Mouse (Mus musculus) liver, embryonic 16.5 days (tissue): ENCODE data around the gene Tmem255b. TPM values are rescaled to one million over a fixed set of nuclear protein-coding genes. Genes with fewer than 3 reads are reported as not detected.

Experiments used
- ATAC-seq: fragments of 200-750 bp; cut with Nextera tagmentation; 2 replicates; pipeline ENCODE4 v1.8.0; 2017; ENCODE audit warnings: low read depth, mild to moderate bottlenecking, moderate number of reproducible peaks, moderate library complexity
- H3K27ac ChIP-seq: fragments of 300-500 bp; sonication (generic); 2 replicates; pipeline ENCODE4 v1.5.1; 2014; ENCODE audit warnings: mild to moderate bottlenecking, low read length
- H3K27me3 ChIP-seq: fragments of 300-500 bp; sonication (generic); 2 replicates; pipeline ENCODE4 v1.6.1; 2014; ENCODE audit warnings: low read depth, low read length, mixed read lengths; ENCODE audit not compliant: control insufficient read depth, insufficient read depth
- H3K36me3 ChIP-seq: fragments of 300-500 bp; sonication (generic); 2 replicates; pipeline ENCODE4 v1.6.1; 2014; ENCODE audit warnings: mild to moderate bottlenecking; ENCODE audit not compliant: control insufficient read depth, insufficient read depth
- H3K4me1 ChIP-seq: fragments of 300-500 bp; sonication (generic); 2 replicates; pipeline ENCODE4 v1.6.1; 2014; ENCODE audit warnings: low read depth, low read length, mixed read lengths; ENCODE audit not compliant: control insufficient read depth
- H3K4me2 ChIP-seq: fragments of 300-500 bp; sonication (generic); 2 replicates; pipeline ENCODE4 v1.6.1; 2014; ENCODE audit warnings: low read depth, low read length, mixed read lengths
- H3K4me3 ChIP-seq: fragments of 300-500 bp; sonication (generic); 2 replicates; pipeline ENCODE4 v1.5.1; 2014; ENCODE audit warnings: low read depth, mild to moderate bottlenecking, low read length
- H3K9ac ChIP-seq: fragments of 300-500 bp; sonication (generic); 2 replicates; pipeline ENCODE4 v1.6.1; 2014; ENCODE audit warnings: low read depth, low read length
- H3K9me3 ChIP-seq: fragments of 300-500 bp; sonication (generic); replicated peaks from 2 replicates; pipeline ENCODE4 v1.6.1; 2016; ENCODE audit warnings: low read length; ENCODE audit not compliant: control insufficient read depth
- WGBS: fragments of 180-500 bp; shearing (Covaris S2); extraction: QIAGEN DNeasy Blood & Tissue Kit; methylation state at CpG from one replicate; pipeline ENCODE4 v1.1.7; 2014; ENCODE audit not compliant: insufficient replicate concordance; 5-methylcytosine and 5-hydroxymethylcytosine counted together
- polyA plus RNA-seq: library from polyadenylated mRNA; unstranded; fragments of >200 nt; fragmentation: Nextera tagmentation; extraction: Ambion mirVana; gene quantifications from 2 replicates; pipeline ENCODE4 v1.2.1, GENCODE M21; 2015

Tmem255b gene
- polyA plus RNA-seq, 1 experiment from 2014 or later, result 0.12 TPM

DNA sequence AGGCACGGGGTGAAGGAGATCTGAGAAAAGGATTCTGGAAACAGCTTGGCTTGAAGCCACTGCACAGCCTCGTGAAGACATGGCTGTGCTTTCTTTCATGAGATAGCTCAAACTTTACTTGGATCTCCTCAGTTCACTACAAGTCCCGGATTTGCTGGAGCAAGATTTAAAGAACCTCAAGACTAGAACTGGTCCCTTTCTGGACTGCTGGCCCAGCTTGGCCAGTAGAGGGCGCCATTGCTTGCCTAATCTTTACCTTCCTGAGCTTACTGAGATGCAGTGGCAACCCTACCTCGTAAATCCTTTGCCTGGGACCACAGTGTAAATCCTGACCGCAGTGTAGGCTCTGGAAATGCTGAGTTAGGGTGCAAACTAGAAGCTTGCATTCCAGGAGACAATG, 23.4 kb upstream of the Tmem255b start:
- Histone ChIP-seq H3K9ac (no peak overlapping the region), H3K9me3 (no peaks in the 10 kb centered on the region)

DNA sequence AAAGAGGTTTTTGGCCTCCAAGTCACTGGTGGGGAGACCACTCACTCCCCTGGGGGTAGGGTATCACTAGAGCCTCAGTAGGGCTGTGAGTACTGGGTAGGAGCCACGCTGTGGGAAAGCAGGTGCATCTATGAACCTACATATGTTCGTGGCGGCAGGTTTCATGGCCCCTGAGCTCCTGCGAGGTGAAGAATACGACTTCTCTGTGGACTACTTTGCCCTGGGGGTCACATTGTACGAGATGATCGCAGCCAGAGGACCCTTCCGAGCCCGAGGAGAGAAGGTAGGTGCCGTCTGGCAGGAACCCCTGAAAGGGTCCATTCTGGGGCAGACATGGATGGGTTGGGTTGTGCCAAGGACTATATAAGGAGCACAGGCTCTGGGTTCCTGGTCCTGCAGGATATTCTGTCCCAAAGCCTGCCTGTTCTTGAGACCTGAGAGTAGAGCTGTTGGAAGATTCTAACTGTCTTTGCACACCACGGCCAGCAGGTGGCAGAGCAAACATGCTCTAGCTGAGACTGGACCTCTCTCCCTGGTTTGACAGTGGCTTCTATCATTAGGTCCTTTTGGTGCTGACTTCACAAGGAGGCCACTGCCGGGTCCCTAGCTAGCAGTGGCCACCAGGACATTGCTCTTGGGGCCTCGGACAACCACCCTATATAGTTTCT, 22.0 kb upstream of the Tmem255b start:
- Histone ChIP-seq H3K4me3 (no peak overlapping the region), H3K27me3 (no peaks in the 10 kb centered on the region; the same call in 1 of the 2 replicates), H3K36me3 (no peaks in the 10 kb centered on the region), H3K4me2 (no peak overlapping the region), H3K9ac (no peak overlapping the region), H3K9me3 (no peaks in the 10 kb centered on the region), H3K27ac (no peak overlapping the region), H3K4me1 (no peaks in the 10 kb centered on the region)
- WGBS, result 46% methylated on average over 13 of the region's 13 CpGs
- no peak for ATAC-seq

More for the DNA sequence above, 23.4 kb upstream of the Tmem255b start:
- H3K4me3 ChIP-seq, result no peak overlapping the region
- no peak overlapping the region for H3K4me2 ChIP-seq
- no peaks in the 10 kb centered on the region for H3K36me3 ChIP-seq
- no peaks in the 10 kb centered on the region; the same call in 1 of the 2 replicates for H3K27me3 ChIP-seq
- no peak for ATAC-seq
- H3K27ac ChIP-seq, result no peak overlapping the region
- 19% methylated on average over 6 of the region's 6 CpGs for WGBS
- no peaks in the 10 kb centered on the region for H3K4me1 ChIP-seq

DNA sequence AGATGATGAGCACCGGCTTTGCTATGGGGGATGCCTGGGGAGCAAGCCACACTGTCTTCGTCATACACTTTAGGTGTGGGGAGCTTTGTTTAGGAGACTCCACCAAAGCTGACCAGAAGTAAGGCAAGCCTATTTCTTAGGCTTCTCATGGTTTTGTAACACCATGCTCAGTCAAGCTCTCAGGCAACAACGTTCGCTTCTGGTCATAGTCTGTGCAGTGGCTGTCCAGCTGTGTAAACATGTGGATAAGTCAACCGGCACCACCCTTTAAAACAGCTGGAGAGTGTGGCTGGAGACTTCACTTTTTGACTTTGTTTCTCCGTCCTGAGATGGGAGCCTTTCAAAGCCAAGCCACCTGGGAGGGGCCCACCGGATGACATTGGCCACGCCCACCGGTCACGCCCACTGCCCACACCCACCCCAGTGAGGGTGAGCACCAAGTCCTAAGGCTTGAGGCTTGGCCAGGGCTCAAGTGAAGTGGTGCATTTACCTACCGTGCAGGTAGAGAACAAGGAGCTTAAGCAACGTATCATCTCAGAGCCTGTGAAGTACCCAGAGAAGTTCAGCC, 21.1 kb upstream of the Tmem255b start:
- Histone ChIP-seq H3K4me3 (no peak overlapping the region), H3K36me3 (no peaks in the 10 kb centered on the region), H3K27me3 (no peaks in the 10 kb centered on the region; the same call in 1 of the 2 replicates), H3K9me3 (no peaks in the 10 kb centered on the region), H3K4me1 (no peaks in the 10 kb centered on the region), H3K4me2 (no peak overlapping the region), H3K9ac (no peak overlapping the region), H3K27ac (no peak overlapping the region)
- 41% methylated on average over 12 of the region's 12 CpGs for WGBS
- no peak for ATAC-seq

DNA sequence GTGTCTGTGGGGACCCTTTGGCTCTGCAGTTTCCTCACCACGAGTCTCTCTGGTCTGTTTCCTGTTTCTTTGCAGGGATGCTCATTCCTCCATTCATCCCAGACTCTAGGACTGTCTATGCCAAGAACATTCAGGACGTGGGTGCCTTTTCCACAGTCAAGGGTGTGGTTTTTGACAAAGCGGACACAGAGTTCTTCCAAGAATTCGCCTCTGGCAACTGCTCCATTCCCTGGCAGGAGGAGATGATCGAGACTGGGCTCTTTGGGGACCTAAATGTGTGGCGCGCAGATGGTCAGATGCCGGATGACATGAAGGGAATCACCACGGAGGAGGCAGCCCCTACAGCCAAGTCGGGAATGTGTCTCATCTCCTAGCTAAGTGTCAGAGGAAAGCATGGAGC, 19.1 kb upstream of the Tmem255b start:
- H3K9me3 ChIP-seq, result no peaks in the 10 kb centered on the region
- ATAC-seq, result no peak
- 50% methylated on average over 10 of the region's 10 CpGs for WGBS

DNA sequence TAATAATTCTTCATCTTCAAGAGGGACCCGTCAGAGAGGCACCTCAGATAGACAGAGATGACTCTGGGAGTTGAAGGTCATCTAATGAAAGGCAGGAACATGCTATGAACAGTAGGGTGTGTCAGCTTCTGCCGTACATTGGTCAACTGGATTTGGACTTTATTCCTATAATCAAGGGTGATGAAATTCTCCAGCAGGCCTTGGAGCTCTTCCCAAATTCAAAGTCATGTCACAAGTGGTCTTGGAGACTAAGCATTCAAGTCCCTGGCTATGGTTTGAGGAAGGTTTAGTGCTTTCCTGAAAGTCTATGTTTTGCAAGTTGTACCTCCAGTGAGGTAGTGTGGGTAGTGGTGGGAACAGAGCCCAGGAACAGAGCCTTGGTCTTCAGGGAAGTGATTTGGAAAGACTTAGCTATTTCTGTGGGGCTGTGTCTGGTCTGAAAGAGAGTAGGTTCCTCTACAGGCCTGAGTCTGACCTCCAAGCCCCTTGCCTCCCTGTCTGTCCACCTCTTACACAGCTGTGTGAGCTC, 15.8 kb upstream of the Tmem255b start:
- 44% methylated on average over 2 of the region's 2 CpGs for WGBS
- Histone ChIP-seq H3K9me3 (no peaks in the 10 kb centered on the region), H3K9ac (no peak overlapping the region), H3K27ac (no peak overlapping the region), H3K36me3 (no peaks in the 10 kb centered on the region), H3K4me3 (no peak overlapping the region), H3K27me3 (no peaks in the 10 kb centered on the region), H3K4me2 (no peak overlapping the region), H3K4me1 (no peaks in the 10 kb centered on the region)
- no peak for ATAC-seq

More for the DNA sequence above, 19.1 kb upstream of the Tmem255b start:
- H3K27me3 ChIP-seq, result no peaks in the 10 kb centered on the region; the same call in 1 of the 2 replicates
- no peaks in the 10 kb centered on the region for H3K4me1 ChIP-seq
- H3K36me3 ChIP-seq, result no peaks in the 10 kb centered on the region
- H3K4me3 ChIP-seq, result no peak overlapping the region
- H3K9ac ChIP-seq, result no peak overlapping the region
- no peak overlapping the region for H3K27ac ChIP-seq
- H3K4me2 ChIP-seq, result no peak overlapping the region

DNA sequence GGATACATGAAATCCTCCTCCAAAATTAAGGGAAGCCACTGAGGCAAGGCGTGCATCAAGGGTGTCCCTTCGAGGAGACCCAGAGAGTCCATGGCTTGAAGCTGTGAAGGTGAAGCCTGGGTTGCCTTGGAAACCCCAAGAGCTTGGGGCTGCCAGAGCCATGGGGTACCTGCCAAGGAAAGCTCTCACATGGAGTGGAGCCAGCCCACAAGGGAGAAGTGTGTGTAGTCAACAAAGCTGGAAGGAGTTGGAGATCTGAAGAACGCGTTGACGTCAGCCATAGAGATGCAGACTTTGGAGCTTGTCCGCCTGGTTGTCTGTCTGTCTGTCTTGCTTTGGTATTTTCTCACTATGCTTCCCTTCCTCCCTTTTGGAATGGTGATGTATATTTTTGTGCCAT, 14.0 kb upstream of the Tmem255b start:
- no peak overlapping the region for H3K27ac ChIP-seq
- no peak for ATAC-seq
- no peak overlapping the region for H3K9ac ChIP-seq
- no peak overlapping the region for H3K4me3 ChIP-seq
- WGBS, result 74% methylated on average over 6 of the region's 6 CpGs
- no peaks in the 10 kb centered on the region for H3K4me1 ChIP-seq
- no peaks in the 10 kb centered on the region for H3K9me3 ChIP-seq
- H3K27me3 ChIP-seq, result no peaks in the 10 kb centered on the region
- H3K36me3 ChIP-seq, result no peaks in the 10 kb centered on the region
- no peak overlapping the region for H3K4me2 ChIP-seq

DNA sequence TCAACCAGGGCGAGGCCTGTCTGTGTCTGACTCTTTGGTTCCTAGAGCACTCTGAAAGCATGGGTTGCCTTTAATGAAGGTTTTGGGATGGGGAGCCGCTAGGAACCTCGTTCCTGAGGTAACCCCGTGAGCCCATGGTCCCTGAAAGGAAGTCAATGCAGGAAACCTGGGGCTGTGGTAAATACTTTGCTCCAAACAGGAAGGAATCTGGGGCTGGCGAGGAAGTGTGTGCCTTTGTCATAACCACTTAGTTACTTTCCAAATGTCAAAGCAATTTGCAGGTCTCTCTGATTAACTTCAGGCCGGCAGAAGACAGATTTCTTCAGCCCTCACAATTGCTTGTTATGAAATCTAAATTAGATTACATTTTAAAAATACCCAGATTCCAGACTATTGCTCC, 7.6 kb upstream of the Tmem255b start:
- H3K9ac ChIP-seq, result no peak overlapping the region
- H3K4me3 ChIP-seq, result no peak overlapping the region
- no peak overlapping the region for H3K27ac ChIP-seq
- no peaks in the 10 kb centered on the region for H3K4me1 ChIP-seq
- ATAC-seq, result no peak
- WGBS, result 18% methylated on average over 6 of the region's 6 CpGs
- H3K4me2 ChIP-seq, result no peak overlapping the region
- H3K9me3 ChIP-seq, result no peaks in the 10 kb centered on the region
- H3K36me3 ChIP-seq, result no peaks in the 10 kb centered on the region
- no peaks in the 10 kb centered on the region for H3K27me3 ChIP-seq

DNA sequence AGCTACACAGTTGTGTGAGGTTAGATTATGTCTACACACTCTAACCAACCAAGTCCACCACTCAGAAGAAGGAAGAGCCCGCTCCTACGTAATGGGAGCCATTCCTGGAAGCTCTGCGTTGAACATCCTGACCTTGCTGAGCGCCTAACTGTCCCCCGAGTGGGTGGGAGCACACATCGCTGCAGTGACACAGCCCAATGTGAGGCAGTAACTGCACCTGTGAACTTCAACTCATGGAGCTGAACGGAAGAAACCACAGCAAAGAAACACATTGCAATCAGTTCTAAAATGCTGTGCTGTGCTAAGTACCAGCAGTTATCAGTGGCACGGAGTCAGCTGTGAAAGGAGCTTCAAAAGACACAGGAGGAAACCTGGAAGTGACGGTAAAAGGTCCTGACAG, 6.8 kb upstream of the Tmem255b start:
- 53% methylated on average over 9 of the region's 9 CpGs for WGBS
- Histone ChIP-seq H3K4me3 (no peak overlapping the region), H3K27me3 (no peaks in the 10 kb centered on the region), H3K4me2 (no peak overlapping the region), H3K36me3 (no peaks in the 10 kb centered on the region), H3K9me3 (no peaks in the 10 kb centered on the region), H3K9ac (no peak overlapping the region), H3K27ac (no peak overlapping the region), H3K4me1 (no peaks in the 10 kb centered on the region)
- no peak for ATAC-seq

DNA sequence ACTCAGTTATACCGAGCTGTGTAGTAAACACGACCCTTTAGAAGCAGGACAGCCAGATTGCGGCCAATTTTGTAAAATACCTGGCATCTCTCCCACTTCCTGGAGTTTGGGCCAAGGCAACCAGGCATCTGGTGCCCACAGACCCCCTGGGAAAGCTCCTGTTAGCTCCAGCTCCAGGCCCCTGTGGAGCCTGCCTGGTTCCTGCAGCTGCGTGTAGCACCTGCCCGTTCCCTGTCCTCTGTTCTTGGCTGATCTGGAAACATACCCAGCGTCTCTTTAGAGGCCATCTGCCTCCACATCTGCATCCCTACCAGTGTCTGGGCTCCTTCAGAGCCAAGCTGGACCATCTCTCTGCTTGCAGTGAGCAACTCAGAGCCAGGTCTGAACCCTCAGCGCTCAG, 4.6 kb upstream of the Tmem255b start:
- Histone ChIP-seq H3K4me2 (no peak overlapping the region), H3K36me3 (no peaks in the 10 kb centered on the region), H3K4me3 (no peak overlapping the region), H3K27ac (no peak overlapping the region), H3K9ac (no peak overlapping the region), H3K27me3 (peaks cover 6% of the 10 kb centered on the region), H3K4me1 (no peaks in the 10 kb centered on the region), H3K9me3 (no peaks in the 10 kb centered on the region)
- WGBS, result 59% methylated on average over 7 of the region's 7 CpGs
- no peak for ATAC-seq
